Mouse (Mus musculus) adrenal gland, adult 2 months (tissue): Measurements from ENCODE around the gene Gm20696. TPM values are rescaled to one million over a fixed set of nuclear protein-coding genes. Genes with fewer than 3 reads are reported as not detected.

Source experiments
- DNase-seq: peaks from one replicate; pipeline ENCODE4 v3.0.0; 2021
- polyA plus RNA-seq: library from polyadenylated mRNA; depleted of rRNA; stranded (reverse); fragments of >200 nt; gene quantifications from 2 replicates; pipeline ENCODE4 v1.2.3, GENCODE M21; 2012
- total RNA-seq, 2 experiments: library from RNA; stranded (reverse); gene quantifications; 2 replicates each; pipeline ENCODE4 v1.2.3; 2021

The Gm20696 gene
- total and polyA plus RNA-seq, 3 experiments, result 1.8 to 3.0 (median 2.3) TPM

DNA sequence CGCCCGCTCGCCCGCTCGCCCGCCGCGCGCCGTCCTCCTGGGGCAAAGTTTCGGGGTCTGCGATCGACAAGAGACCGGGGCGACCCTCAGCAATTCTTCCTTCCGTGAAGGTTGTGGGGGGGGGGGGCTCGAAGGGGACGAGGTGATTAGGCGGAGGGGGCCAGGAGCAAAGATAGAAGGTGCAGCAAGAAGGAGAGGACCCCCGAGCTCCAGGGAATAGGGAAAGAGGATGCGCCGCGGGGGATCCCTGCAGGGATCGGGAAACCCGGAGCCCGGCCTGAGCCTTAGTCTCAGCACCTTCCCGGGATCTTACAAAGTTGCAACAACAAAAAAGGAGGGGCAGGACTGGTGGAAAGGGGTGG lies 145.9 kb downstream of the Gm20696 start:
- no peak for DNase-seq

DNA sequence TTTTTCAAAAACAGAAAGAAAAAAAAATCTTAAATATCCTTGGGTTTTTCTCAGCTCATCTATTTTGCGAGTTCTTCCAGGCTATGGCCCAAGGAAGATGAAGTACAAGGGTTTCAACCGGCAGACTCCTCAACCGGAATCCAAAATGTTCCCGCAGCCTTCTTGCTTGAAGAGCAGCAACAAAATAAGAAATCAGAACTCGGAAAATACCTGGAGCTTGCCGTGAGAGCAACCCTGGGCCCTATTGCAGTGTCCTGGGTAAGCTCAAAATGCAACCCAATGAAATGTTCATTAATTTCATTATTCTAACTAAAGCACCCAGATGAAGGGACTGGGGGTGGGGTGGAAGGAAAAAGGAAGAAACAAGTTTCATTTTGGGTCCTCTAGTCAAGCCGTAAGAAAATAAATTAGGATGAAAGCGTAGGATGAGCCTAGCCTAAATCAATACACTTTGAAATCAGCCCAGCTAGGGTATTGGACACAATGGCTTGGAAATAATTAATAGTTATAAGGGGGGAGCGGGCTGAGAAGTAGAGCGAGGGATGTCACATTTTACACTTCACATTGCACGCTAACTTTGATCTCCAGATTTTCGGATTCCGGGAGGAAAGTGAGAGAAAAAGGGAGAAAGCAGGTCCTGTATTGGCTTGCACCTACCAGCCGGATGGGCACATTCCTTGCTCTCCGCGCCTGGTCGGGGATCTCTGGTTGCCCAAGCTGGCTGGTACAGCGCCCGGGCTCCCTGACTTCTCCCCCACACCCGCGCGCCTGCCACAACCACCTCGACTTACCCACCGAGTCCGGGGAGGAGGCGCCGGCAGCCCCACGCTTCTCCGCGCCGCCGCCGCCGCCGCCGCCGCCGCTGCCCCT lies 146.6 kb downstream of the Gm20696 start:
- peak; percentile 68 for DNase-seq

DNA sequence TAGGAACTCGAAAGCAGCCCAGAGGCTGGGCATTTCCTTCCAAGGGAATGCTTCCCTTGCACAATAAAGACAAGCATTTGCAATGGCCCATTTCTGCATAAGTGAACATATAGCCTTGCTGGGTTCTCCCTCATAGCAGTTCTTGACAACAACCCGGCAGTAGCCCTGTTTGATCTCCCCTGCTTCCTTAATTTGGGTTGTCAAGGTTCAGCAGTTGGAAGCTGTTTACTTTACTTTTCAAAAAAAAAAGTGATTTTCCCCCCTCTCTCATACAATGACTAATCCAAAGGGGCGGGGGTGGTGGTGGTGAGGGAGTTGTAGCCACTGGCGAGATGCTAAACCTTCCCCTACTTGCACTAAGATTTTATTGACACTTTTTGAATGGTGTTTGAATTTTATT lies 147.5 kb downstream of the Gm20696 start:
- no peak for DNase-seq

DNA sequence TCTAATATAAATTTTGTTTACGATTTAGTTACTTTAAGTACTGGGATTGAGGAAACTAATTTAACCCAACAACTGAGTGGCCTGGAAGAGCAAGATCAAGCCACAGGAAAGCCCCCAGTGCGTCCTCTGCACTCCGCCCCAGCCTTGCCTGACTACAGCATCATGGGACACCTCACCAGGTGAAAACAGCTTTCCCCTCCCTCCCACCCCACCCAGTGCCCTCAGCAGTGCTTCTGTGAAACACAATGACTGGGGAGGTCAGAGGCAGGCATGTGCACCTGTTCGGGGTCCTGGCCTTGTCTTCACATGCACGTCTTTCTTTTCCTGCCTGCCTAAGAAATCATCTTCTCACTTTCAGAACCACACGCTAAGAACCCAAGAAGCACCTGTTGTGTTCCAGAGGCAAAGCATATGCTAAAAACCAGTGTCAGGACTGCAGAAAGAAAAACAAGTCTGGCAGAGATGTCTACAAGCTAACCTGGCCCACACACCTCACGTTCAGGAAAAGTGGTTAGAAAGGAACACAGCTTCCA lies 150.9 kb downstream of the Gm20696 start:
- no peak for DNase-seq

DNA sequence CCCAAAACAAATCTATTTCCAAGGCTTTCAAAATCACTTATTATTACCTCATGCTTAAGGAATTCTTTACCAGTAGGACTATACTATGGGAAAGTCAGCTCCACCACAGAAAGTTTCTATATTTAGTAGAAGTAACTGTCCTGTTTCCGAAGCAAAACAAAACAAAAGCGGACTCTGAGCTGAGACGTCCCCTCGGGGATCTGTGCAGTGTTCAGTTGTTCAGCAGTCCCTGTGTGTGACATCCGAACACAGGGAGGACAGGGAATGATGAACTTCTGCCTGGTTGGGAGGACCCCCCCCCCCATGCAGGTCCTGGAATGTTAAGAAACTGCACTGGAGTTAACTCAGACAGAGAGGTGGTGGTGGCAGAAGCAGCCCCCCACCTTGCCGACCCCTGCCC lies 154.7 kb downstream of the Gm20696 start:
- DNase-seq, result no peak

DNA sequence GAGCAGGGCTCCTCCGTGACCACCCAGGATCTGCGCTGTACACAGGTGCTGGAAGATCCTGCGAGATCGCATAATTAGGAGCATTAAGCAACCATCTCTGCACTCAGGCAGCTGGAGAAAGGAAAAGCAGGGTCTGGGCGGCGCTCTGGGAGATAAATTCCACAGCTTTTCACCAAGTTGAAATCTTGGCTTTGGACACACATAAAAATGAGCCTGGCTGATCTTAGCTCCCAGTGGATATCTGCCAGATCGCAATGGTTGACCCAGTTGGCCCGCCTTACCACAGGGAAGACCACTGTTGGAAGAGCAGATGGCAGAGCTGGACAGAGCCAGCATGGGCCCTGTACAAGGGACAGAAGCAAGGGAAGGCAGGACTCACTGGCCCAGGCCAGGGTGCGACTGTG lies 157.4 kb downstream of the Gm20696 start:
- peak; percentile 18 for DNase-seq

DNA sequence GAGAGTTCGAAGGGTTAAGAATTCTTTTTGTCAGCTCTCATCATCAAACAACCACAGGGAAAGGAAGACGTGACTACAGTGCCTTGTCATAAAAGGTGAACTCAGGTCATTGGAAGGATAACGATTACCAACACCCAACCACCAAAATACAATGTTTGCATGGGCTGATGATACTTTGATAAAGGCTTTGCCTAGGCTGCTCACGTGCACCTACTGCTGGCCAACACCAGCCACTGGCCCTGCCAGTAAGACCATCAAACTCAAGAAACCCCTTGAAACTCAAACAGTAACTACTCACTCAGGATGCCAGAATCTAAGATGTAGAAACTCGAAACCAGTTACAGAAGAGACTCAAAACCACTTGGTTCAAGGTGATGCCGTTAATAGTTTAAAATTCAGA lies 159.8 kb downstream of the Gm20696 start:
- no peak for DNase-seq

DNA sequence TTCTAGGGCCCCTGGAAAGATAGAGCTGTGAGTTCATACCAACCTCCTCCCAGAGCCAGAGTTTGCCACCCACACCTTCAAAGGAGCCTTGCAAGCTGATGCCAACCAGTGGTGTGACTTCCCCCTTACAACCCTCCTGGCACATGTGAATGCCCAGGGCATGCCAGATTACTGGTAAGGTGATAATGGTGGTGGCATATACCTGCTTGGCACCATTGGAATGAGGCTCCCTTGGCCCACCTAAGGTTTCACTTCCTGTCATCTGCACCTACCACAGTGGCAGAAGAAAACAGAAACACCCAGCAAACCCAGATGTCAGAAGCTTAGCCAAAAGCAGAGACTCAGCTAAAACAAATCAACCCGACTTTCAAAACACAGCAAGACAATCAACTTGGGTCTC lies 162.9 kb downstream of the Gm20696 start:
- DNase-seq, result no peak

DNA sequence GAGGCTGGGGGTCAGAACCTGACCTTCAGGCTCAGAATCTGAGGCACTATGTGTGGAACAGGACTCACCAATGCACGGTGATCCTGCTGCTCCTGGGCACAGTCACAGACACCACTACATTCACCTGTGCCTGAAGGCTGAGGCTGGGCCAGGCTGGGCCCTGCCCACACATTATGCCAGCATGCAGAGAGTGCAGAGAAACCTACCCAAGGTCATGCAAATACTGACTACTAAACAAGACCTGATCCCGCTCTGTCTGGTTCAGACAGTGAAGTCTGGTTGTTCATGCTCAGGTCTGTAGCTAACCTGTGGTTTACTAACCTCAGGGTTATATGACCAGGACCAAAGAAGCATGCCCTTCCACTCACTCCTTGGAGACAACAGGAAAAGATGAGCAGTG lies 163.9 kb downstream of the Gm20696 start:
- no peak for DNase-seq

DNA sequence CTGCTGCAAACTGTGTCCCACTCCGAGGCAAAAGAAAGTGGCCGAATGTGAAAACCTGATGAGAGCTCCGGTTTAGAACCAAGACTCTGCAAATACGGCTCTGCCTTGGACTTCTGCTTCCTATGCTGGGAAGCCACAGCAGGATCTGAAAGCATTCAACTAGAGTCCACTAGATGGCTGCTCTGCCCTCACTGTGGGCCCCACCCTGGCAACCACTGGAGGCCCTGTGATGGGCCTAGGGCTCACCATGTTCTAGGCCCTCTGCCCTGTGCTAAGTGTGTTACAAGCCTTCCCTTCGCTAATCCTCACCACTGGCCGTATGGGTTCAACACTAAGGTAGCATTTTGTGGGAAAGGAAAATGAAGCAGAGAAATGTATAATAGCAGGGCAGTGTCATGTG lies 164.3 kb downstream of the Gm20696 start:
- no peak for DNase-seq

DNA sequence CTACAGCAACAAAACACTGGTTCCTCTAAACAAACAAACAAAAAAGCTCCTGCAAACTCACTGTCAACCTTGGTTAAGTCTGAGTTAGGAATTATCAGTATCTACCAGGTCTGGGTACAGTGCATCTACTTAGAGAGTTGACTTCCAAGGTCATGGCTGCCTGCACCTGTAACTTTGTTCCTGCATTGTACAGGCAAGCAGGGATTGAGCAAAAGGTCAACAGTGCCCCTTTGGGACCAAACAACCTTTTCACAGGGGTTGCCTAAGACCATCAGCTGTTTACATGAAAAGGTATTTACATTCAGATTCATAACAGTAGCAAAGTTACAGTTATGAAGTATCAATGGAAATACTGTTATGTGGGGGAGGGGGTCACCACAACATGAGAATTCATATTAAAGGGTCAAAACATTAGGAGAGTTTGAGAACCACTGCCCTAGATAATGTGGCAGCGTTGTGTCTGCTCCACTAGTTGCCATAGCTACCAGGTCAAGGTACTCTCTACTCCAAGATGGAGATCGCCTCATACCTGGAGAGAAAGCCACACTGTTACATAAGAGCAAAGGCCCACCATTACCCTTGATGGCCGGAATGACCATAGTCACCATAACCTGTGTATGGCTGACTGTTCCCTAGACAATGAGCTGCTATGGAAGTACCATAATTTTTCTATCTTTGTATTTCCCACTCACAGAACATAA lies 165.9 kb downstream of the Gm20696 start:
- DNase-seq, result no peak

DNA sequence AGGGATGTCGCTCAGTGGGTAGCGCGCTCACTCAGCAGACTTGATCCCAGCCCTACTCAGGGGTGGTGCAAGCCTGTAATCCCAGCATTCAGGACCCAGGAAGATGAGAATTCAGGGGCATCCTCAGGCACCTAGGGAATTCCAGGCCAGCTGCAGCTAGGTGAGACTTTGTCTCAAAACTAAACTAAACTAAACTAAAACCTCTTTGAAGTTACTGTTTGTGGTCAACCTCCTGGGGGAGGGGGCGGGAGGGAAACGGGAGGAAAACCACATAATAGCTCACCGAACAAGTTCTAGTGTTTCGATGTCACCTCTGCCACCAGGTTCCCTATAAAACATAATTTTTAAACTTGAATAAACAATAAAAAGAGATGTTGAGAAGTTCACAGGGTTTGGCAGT lies 168.5 kb downstream of the Gm20696 start:
- no peak for DNase-seq

DNA sequence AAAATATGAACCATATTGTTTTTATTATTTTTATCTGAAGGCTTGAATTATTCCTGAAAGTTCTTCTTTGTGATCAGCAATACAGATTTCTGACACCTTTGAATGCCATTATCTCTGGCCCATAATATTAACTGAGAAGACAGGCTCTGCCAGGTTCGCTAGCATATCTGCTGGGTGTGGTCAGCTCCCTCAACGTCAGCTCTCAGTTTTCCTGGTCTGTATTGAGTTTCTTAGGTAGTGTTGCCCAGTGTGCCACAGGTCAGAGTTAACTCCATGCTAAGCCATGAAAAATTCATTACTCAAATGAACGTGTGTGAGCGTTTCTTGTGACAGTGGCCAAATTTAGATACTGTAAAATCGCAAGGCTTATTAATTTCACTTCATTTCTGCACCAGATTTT lies 170.5 kb downstream of the Gm20696 start:
- no peak for DNase-seq

DNA sequence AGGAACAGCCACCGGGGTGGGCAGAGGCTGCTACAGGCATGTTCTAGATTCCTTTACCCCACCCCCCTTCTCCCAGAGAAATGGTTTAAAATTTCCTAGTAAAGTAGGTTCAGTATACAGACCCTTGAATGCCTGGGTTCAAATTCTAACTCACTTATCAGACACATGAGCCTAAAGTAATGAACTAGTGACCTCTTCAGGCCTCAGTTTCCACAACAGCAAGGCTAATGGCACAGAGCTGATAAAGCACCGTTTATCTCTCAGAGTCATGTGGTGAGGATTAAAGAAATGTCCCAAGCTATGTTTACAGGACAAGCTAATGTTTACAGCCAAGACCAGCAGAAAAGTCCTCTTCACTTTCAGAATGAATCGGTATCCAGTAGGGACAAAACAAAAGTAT lies 173.7 kb downstream of the Gm20696 start:
- DNase-seq, result no peak

DNA sequence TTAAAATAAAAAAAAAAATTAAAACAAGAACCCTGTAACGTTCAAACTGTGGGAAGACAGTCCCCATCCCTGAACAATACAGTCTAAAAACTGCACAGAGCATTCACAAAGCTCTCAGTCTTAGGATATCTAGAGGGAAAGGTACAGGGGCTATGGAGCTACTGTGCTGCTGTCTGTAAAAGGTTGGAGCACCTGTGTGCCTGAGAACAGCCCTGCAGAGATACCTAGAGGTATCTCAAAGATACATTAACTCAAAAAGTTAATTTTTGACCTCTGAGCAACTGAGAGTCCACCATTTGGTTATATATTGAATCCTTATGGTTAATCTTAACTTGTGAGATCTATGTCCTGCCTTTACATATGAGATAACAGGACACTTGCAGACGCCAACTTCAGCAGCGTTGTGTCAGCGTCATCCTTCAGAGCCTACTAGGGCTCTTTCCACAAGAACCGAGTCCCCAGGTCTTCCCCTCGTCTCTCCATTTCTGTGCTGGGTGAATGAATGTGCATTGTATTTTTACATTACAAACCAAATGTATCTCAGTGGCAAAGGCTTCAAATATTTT lies 174.5 kb downstream of the Gm20696 start:
- DNase-seq, result no peak

DNA sequence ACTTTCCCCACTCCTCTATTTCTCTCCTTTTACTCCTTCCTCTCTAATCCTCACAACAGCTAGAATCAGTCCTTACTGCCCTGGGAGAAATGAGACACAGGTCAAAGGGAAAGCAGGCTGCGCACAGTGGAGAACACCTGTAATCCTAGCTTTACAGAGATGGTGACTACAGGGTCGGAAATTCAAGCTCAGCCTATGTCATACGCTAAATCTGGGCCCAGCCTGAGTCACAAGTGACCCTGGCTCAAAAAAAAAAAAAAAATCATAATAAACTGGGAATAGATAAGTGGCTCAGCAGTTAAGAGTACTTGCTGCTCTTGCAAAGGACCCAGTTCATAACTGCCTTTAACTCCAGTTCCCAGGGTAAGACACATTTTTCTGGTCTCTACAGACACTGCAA lies 175.5 kb downstream of the Gm20696 start:
- DNase-seq, result peak; percentile 51

DNA sequence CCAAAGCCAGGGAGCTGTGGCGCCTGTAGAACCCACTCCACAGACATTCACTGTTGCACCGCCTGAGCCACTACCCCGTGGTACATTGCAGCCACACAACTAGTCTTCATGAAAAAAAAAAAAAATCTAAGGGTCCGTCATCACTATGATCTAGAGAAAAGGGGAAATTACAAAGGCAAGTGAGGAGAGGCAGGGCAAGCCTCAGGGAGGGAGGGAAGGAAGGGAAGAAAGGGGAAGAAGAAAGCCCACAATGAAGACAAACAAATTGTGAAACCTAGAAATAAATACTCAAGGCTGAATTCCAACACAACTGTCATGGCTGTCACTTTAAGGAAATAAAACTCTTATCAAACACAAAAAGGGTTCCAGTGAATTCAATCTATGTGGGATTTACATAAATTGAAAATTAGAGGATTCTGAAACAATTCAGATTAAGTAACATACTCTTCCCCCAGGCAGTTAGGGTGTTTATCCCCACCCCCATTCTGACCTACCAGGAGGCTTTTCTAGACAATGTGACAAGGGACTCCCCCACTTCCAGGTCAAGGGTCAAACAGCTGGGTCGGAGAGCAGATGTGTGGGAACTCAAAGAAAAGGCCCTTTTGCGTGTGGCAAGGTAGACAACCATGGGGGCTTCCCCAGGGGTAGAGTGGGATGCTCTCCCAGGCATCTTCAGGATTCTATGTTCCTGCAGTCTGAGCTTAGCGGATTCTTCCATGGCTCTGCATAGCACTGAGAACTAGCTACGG lies 176.5 kb downstream of the Gm20696 start:
- DNase-seq, result no peak

DNA sequence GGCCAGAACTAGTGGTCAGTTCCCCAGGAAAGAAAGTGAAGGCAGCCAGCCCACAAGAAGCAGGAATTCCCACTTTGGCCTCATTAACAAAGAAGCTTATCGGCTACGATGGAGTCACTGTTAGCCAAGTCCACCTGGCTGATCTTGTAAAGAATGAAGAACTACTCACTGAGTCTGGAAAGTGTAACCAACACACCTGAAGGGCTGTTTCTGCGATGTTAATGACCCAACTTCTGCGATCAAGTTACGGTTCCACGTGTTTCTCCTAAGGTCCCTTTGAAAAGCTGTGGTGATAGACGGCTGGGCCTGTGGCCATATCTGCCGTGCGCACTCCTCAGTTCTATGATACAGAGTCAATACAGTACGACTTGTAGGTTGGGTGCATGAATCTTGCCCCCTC lies 177.2 kb downstream of the Gm20696 start:
- no peak for DNase-seq

DNA sequence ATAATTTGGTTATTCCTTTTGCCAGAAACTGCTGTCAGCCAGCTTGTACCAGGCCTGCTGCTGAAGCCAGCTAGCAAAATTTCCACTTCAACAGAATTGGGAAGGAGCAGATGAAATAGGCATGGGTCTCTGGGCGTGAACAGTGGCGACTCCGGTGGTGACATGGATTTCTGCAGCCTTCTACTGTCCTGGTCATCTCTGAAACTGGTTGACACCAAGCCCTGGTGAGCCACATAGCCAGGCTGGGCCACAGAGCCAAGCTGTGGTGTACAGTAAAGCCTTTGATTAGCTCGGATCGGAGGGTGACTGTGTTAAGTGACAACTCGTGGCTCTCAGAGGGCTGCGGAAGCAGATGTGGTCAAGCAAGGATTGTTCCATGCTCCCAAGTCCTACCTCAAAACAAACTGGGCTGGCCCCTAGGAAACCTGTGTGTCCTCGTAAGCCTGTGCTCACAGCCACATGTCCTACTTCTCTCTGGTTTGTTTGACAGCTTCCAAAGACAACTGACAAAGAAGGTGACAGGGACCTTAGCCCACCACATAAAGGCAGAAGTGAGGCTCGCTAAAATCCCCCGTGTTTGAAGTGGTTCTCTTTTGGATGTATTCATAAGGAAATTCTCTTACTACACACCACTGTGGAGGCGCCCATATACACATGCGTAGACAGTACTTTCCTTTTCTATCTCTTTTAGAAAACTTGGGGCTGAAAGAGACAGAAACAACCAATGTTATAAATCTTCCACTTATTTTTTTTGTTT lies 180.5 kb downstream of the Gm20696 start:
- peak; percentile 21 for DNase-seq

DNA sequence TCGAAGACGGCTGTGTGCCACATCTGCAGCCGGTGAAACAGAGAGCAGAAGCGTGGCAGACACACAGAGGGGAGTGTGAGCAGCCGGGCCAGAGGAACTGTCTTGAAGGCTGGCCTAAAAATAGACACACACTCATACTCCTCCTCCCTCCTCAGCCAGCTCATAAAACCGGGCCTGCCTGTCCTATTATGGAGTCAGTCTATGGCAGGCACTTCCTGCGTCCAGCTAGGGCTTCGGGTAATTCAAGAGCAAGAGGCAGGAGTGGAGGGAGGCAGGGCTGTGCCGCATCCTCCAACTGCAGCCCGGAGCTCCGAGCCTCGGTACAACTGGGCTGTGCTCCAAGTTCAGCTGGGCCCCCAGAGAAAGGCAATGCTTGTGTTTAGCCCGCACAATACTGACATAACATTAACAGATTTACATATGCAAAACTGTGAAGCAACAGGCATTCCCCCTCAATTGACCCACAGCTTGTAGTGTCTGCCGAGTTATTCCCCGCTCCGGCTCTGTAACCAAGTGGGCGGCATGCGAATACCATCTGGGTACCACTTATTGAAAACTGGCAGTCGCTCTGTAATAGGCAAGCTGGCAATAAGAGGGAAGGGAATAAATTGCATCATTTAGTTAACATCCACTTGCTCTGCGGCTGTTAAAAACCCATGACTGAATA lies 181.2 kb downstream of the Gm20696 start:
- DNase-seq, result peak; percentile 80

DNA sequence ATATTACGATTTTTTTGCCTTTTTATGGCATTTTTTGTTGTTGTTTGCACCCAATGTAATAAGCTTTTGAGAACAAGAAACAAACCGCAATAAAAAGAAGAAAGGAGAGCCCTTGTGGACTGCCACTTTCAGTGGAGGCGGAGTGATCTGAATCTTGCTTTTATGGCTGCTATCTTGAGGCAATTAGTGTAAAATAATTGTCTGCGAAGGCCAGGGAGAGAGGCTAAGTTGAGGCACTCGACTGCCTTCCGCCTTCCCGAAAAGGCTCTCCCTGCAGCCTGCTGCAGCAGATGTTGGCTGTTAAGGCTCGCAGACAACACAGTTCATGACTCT lies 181.7 kb downstream of the Gm20696 start:
- DNase-seq, result no peak
